Mouse (Mus musculus) megakaryocyte, embryonic 14.5 days (primary cell): Measurements from ENCODE around the gene Cd68.

Experiments
- FLI1 ChIP-seq: IDR thresholded peaks from 2 replicates; pipeline ENCODE4 v1.6.1; 2012; ENCODE audit warnings: low read length, inconsistent platforms, mixed read lengths
- GATA1 ChIP-seq: IDR thresholded peaks from 3 replicates; pipeline ENCODE4 v1.6.1; 2012; ENCODE audit warnings: mixed read lengths, low read length, inconsistent platforms, borderline replicate concordance

GRCm38 (mm10) chr11:69685526-69686148 is 19.7 kb upstream of the Cd68 start, which contains the start of gene Tnfsf13:
- TF ChIP-seq GATA1, result no peak
- no peak for TF ChIP-seq FLI1
